Mouse (Mus musculus) erythroblast, embryonic 14.5 days (primary cell): Measurements from ENCODE around the gene Fam178b.

Experiments used
- GATA1 ChIP-seq: IDR thresholded peaks from 2 replicates; pipeline ENCODE4 v1.6.1; 2012; ENCODE audit warnings: low read length, inconsistent platforms, mixed read lengths
- TAL1 ChIP-seq: IDR thresholded peaks from 3 replicates; pipeline ENCODE4 v1.6.1; 2012; ENCODE audit warnings: low read length, inconsistent platforms, mixed read lengths

GRCm38 (mm10) chr1:36602271-36602670 is 80.7 kb downstream of the Fam178b start:
- TF ChIP-seq GATA1 (no peak), TAL1 (no peak)
